Mouse (Mus musculus) G1E (cell line): ENCODE data around the gene Anapc1. TPM values are rescaled to one million over a fixed set of nuclear protein-coding genes. Genes with fewer than 3 reads are reported as not detected.

Source experiments
- ATAC-seq: 2 replicates; pipeline ENCODE4 v1.8.0; 2016; ENCODE audit warnings: mild to moderate bottlenecking; ENCODE audit not compliant: insufficient number of reproducible peaks, poor library complexity, low FRiP score, severe bottlenecking; ENCODE audit errors: extremely low read depth
- DNase-seq: peaks from one replicate; pipeline ENCODE4 v3.0.0; 2012; ENCODE audit warnings: low spot score
- H3K27me3 ChIP-seq: 2 replicates; pipeline ENCODE4 v1.6.1; 2012; ENCODE audit warnings: mild to moderate bottlenecking, low read length, inconsistent platforms; ENCODE audit not compliant: insufficient read depth
- H3K36me3 ChIP-seq: replicated peaks from 2 replicates; pipeline ENCODE3; 2012; ENCODE audit warnings: mild to moderate bottlenecking, inconsistent platforms
- H3K4me1 ChIP-seq: 2 replicates; pipeline ENCODE4 v1.6.1; 2012; ENCODE audit warnings: low read depth, low read length, inconsistent platforms, mixed read lengths; ENCODE audit not compliant: insufficient read depth
- H3K4me3 ChIP-seq: 2 replicates; pipeline ENCODE4 v1.5.1; 2012; ENCODE audit warnings: low read depth, mild to moderate bottlenecking, inconsistent platforms, low read length, moderate library complexity, mixed read lengths
- H3K9me3 ChIP-seq: replicated peaks from 2 replicates; pipeline ENCODE4 v1.6.1; 2012; ENCODE audit warnings: inconsistent platforms
- CTCF ChIP-seq: IDR thresholded peaks from 2 replicates; pipeline ENCODE4 v1.5.1; 2012; ENCODE audit warnings: low read depth, low read length, inconsistent platforms, mixed read lengths
- GATA1 ChIP-seq: IDR thresholded peaks from 2 replicates; pipeline ENCODE4 v1.6.1; 2012; ENCODE audit warnings: borderline replicate concordance, low read length, inconsistent platforms, mixed read lengths
- GATA2 ChIP-seq: IDR thresholded peaks from 2 replicates; pipeline ENCODE4 v1.6.1; 2012; ENCODE audit warnings: low read depth, low read length, inconsistent platforms, borderline replicate concordance
- POLR2AphosphoS5 ChIP-seq: IDR thresholded peaks from 2 replicates; pipeline ENCODE4 v1.6.1; 2012; ENCODE audit warnings: low read depth, low read length, inconsistent platforms; ENCODE audit not compliant: insufficient replicate concordance
- TAL1 ChIP-seq: conservative IDR thresholded peaks from 2 replicates; pipeline ENCODE4 v1.6.1; 2012; ENCODE audit warnings: low read depth, low read length, inconsistent platforms, mixed read lengths
- polyA plus RNA-seq: library from polyadenylated mRNA; stranded (reverse); fragments of >175 nt; gene quantifications from 2 replicates; pipeline ENCODE4 v1.2.3, GENCODE M21; 2012
- total RNA-seq, 2 experiments: library from RNA; stranded (forward) in 1 of 2; stranded (reverse) in 1 of 2; fragments of 200-1000 nt in 1 of 2; fragments of >200 nt in 1 of 2; fragmentation: Nextera tagmentation in 1 of 2; gene quantifications; 2 replicates each; pipeline ENCODE4 v1.2.3; 2014 to 2017

The Anapc1 gene
- total and polyA plus RNA-seq, 3 experiments = 105 to 262 (median 180) TPM

DNA sequence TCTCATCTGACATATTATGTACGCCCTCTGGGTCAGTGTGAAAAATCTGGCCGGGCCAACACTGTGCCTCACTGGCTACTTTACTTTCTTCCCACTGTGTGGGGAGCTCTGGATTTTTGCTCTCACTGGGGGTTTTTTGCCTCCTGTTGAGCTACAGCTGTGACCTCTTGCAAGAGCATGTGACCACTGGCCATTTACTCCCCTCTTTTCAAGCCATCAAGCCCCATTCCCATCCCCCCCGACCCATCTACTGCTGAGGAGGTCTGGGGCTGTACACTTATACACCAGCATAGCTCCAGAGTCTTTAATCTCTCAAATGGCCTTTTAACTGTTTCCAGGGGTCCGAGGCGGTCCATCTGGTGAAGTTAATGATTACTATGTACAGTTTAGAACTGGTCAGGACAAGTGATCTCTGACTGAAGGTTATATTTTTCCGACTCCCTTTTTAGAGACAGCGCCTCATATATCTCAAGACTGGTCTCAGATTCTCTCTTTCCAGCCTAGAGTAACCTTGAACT lies 27.6 kb upstream of the Anapc1 start:
- DNase-seq (no peak), ATAC-seq (no peak)
- no peak overlapping the region for H3K4me3 ChIP-seq
- no peak for TF ChIP-seq POLR2AphosphoS5
- no peak for TF ChIP-seq GATA2
- TF ChIP-seq CTCF = no peak
- TF ChIP-seq GATA1 = no peak
- no peak for TF ChIP-seq TAL1
- no peaks in the 10 kb centered on the region for H3K36me3 ChIP-seq
- H3K27me3 ChIP-seq = peaks cover 21% of the 10 kb centered on the region
- H3K9me3 ChIP-seq = no peaks in the 10 kb centered on the region
- no peaks in the 10 kb centered on the region for H3K4me1 ChIP-seq

DNA sequence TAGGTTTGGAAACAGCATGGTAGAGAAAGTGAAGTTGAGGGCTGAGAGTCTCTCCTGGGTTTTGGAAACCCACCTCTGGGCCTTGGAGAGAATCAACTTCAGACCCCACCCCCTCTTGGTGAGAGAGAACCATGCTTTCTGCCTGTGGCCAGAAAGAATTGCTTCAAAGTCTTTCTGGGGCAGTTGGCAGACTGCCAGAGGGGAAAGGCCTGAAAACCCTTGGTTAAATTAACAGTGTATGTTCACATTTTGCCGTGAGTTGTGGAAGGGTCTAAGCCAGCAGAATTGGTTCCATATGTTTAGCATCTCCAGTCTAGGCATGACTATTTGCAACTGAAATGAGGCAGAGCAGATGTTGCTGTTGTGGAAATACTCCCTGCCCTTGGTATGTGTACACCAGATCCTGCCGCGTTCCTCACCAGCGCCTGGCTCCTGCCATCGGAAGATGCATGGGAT lies 26.4 kb upstream of the Anapc1 start:
- Histone ChIP-seq H3K4me3 (no peak overlapping the region), H3K4me1 (no peaks in the 10 kb centered on the region), H3K9me3 (no peaks in the 10 kb centered on the region), H3K27me3 (peaks cover 26% of the 10 kb centered on the region), H3K36me3 (no peaks in the 10 kb centered on the region)
- DNase-seq = no peak
- TF ChIP-seq GATA2 = no peak
- no peak for TF ChIP-seq GATA1
- ATAC-seq = no peak

DNA sequence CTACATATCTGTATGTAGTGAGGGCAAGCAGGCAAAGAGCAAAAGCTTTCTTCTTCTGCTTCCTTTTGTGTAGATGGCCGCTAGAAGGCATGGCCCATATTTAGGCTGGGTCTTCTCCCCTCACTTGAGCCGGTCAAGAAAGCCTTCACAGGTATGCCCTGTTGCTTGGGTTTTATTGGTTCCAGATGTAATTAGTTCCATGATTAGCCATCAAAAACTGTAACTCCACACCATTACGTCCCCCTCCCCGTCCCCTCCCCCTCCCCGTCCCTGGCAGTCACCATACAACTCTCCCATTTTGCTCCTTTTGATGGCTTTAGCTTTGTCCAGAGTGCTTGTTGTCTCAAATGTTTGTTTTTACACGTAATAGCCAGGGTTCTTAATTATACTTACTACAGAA lies 25.7 kb upstream of the Anapc1 start:
- no peak for DNase-seq
- TF ChIP-seq CTCF = no peak
- TF ChIP-seq POLR2AphosphoS5 = no peak
- no peak for TF ChIP-seq TAL1
- TF ChIP-seq GATA1 = no peak
- no peak for TF ChIP-seq GATA2
- peaks cover 26% of the 10 kb centered on the region for H3K27me3 ChIP-seq
- no peak for ATAC-seq
- no peaks in the 10 kb centered on the region for H3K36me3 ChIP-seq
- no peaks in the 10 kb centered on the region for H3K9me3 ChIP-seq
- H3K4me1 ChIP-seq = no peaks in the 10 kb centered on the region
- H3K4me3 ChIP-seq = no peak overlapping the region

DNA sequence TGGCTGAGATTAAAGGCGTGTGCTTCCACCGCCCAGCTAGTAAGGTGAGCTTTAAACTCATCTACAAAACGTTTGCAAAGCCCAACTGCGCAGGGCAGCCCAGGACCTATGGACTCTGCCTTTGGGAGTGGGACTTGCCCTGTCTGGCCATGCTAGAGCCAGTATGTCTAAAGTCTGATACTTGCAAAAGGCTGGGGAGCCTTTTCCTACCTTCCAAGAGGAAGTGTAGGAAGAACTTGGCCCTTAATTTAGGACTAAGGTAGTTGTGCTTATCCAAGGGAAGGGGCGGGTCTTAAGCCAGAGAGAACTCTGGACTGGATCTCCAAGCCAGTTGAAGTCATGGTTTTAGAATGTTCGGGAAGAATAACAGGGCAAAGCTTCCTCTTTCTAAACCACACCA lies 23.4 kb upstream of the Anapc1 start:
- no peak for TF ChIP-seq GATA2
- TF ChIP-seq TAL1 = no peak
- TF ChIP-seq GATA1 = no peak
- ATAC-seq = no peak
- DNase-seq = no peak

DNA sequence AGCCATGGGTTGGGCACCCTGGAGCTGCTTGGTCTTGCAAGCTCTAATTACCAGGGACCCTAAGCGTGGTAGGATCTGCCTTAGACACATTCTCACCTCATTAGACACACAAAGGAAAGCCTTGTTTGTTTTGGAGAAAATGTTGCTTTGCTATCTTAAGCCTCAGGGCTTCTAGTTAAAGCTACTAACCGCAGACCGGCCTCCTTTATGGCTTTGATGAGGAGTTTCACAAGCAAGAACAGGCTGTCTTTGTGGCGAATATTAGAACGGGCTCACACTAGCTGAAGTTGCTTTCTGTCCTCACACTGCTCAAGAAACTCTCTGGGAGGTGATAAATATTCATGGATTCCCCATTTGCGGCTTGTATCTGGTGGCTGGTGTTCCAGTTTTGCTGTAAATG lies 22.1 kb upstream of the Anapc1 start:
- H3K4me1 ChIP-seq = no peaks in the 10 kb centered on the region
- H3K27me3 ChIP-seq = peaks cover 12% of the 10 kb centered on the region; the same call in 1 of the 2 replicates
- TF ChIP-seq CTCF (no peak), POLR2AphosphoS5 (no peak), TAL1 (no peak), GATA1 (no peak), GATA2 (no peak)
- no peak overlapping the region for H3K4me3 ChIP-seq
- H3K36me3 ChIP-seq = no peaks in the 10 kb centered on the region
- no peaks in the 10 kb centered on the region for H3K9me3 ChIP-seq
- ATAC-seq = no peak
- DNase-seq = no peak

More for the DNA sequence above, 23.4 kb upstream of the Anapc1 start:
- no peak overlapping the region for H3K4me3 ChIP-seq
- H3K4me1 ChIP-seq = no peaks in the 10 kb centered on the region
- H3K36me3 ChIP-seq = no peaks in the 10 kb centered on the region
- peaks cover 22% of the 10 kb centered on the region for H3K27me3 ChIP-seq
- no peaks in the 10 kb centered on the region for H3K9me3 ChIP-seq

DNA sequence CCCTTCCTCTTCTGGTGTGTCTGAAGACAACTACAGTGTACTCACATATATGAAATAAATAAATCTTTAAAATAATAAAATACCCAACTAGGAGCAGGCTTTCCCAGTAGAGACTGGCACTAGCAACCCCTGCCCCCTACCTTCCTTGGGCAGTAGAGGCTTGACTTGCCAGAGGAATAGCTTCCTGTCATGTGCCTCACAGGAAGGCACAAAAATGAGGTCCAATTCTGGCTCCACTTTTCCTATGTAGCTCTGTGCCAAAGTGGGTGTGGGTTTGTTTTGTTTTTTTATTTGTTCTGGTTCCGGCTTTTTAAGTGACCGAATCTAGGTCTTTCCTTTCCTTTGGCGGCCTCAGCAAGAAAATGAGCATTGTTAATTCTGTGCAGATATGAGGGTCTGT lies 17.3 kb upstream of the Anapc1 start:
- Histone ChIP-seq H3K27me3 (peaks cover 24% of the 10 kb centered on the region), H3K4me1 (no peaks in the 10 kb centered on the region), H3K4me3 (no peak overlapping the region), H3K9me3 (no peaks in the 10 kb centered on the region), H3K36me3 (no peaks in the 10 kb centered on the region)
- DNase-seq = no peak
- no peak for ATAC-seq
- TF ChIP-seq GATA2 (no peak), CTCF (no peak), TAL1 (no peak), POLR2AphosphoS5 (no peak), GATA1 (no peak)
